Mouse (Mus musculus): ENCODE measurements around the gene Nupr1l. TPM values are rescaled to one million over a fixed set of nuclear protein-coding genes. Genes with fewer than 3 reads are reported as not detected.

The Nupr1l gene
- polyA plus RNA-seq, 2 experiments = 3.1 to 4.5 TPM

- WGBS = 74% methylated on average over 2 of the region's 2 CpGs
- H3K4me2 ChIP-seq (replicated peaks; ENCODE audit: low read depth, low read length, severe bottlenecking) = no peak overlapping the region
- H3K4me3 ChIP-seq (replicated peaks; ENCODE audit: low read length) = no peak overlapping the region
- H3K9ac ChIP-seq (ENCODE audit: low read depth, low read length, severe bottlenecking) = no peak overlapping the region
- no peak for TF ChIP-seq POLR2A (IDR thresholded peaks at IDR 0.05; ENCODE audit: borderline replicate concordance, extremely low read depth, insufficient read depth, insufficient read length)
- H3K27ac ChIP-seq (replicated peaks; ENCODE audit: low read depth, low read length) = no peak overlapping the region
- DNase-seq (ENCODE audit: low spot score) (no peak), ATAC-seq (ENCODE audit: low FRiP score, low read depth) (no peak)
- no peaks in the 10 kb centered on the region for H3K4me1 ChIP-seq (ENCODE audit: control insufficient read depth, insufficient read depth, low read length)
- no peaks in the 10 kb centered on the region for H3K27me3 ChIP-seq (ENCODE audit: control insufficient read depth, insufficient read depth, low read length)
- no peaks in the 10 kb centered on the region for H3K36me3 ChIP-seq (ENCODE audit: control insufficient read depth, insufficient read depth, low read length)
- H3K9me3 ChIP-seq (ENCODE audit: control insufficient read depth, low read length) = no peaks in the 10 kb centered on the region
Measured at GRCm38 (mm10) chr5:129871238-129871637, 37.1 kb upstream of the Nupr1l start.

GRCm38 (mm10) chr5:129873942-129874341 lies 34.4 kb upstream of the Nupr1l start:
- H3K9ac ChIP-seq (ENCODE audit: low read depth, low read length, severe bottlenecking) = no peak overlapping the region
- H3K4me2 ChIP-seq (replicated peaks; ENCODE audit: low read depth, low read length, severe bottlenecking) = no peak overlapping the region
- DNase-seq (ENCODE audit: low spot score) (no peak), ATAC-seq (ENCODE audit: low FRiP score, low read depth) (no peak)
- H3K4me3 ChIP-seq (replicated peaks; ENCODE audit: low read length) = no peak overlapping the region
- H3K36me3 ChIP-seq (ENCODE audit: control insufficient read depth, insufficient read depth, low read length) = no peaks in the 10 kb centered on the region
- H3K9me3 ChIP-seq (ENCODE audit: control insufficient read depth, low read length) = no peaks in the 10 kb centered on the region
- H3K4me1 ChIP-seq (ENCODE audit: control insufficient read depth, insufficient read depth, low read length) = no peaks in the 10 kb centered on the region
- no peak for TF ChIP-seq POLR2A (IDR thresholded peaks at IDR 0.05; ENCODE audit: borderline replicate concordance, extremely low read depth, insufficient read depth, insufficient read length)
- no peak overlapping the region for H3K27ac ChIP-seq (replicated peaks; ENCODE audit: low read depth, low read length)
- 86% methylated on average over 12 of the region's 12 CpGs for WGBS
- no peaks in the 10 kb centered on the region for H3K27me3 ChIP-seq (ENCODE audit: control insufficient read depth, insufficient read depth, low read length)

GRCm38 (mm10) chr5:129875098-129875497 lies 33.2 kb upstream of the Nupr1l start:
- WGBS = 81% methylated on average over 11 of the region's 11 CpGs
- no peaks in the 10 kb centered on the region for H3K27me3 ChIP-seq (ENCODE audit: control insufficient read depth, insufficient read depth, low read length)
- DNase-seq (ENCODE audit: low spot score) = no peak
- TF ChIP-seq POLR2A (IDR thresholded peaks at IDR 0.05; ENCODE audit: borderline replicate concordance, extremely low read depth, insufficient read depth, insufficient read length) = no peak
- ATAC-seq (ENCODE audit: low FRiP score, low read depth) = no peak
- H3K4me1 ChIP-seq (ENCODE audit: control insufficient read depth, insufficient read depth, low read length) = no peaks in the 10 kb centered on the region
- H3K4me2 ChIP-seq (replicated peaks; ENCODE audit: low read depth, low read length, severe bottlenecking) = no peak overlapping the region
- H3K36me3 ChIP-seq (ENCODE audit: control insufficient read depth, insufficient read depth, low read length) = peaks cover 2% of the 10 kb centered on the region
- no peak overlapping the region for H3K4me3 ChIP-seq (replicated peaks; ENCODE audit: low read length)
- no peak overlapping the region for H3K27ac ChIP-seq (replicated peaks; ENCODE audit: low read depth, low read length)
- H3K9me3 ChIP-seq (ENCODE audit: control insufficient read depth, low read length) = no peaks in the 10 kb centered on the region
- H3K9ac ChIP-seq (ENCODE audit: low read depth, low read length, severe bottlenecking) = no peak overlapping the region

GRCm38 (mm10) chr5:129877731-129878455 lies 30.4 kb upstream of the Nupr1l start:
- Histone ChIP-seq H3K4me2 (replicated peaks; ENCODE audit: low read depth, low read length, severe bottlenecking) (no peak overlapping the region), H3K9ac (ENCODE audit: low read depth, low read length, severe bottlenecking) (no peak overlapping the region), H3K27ac (replicated peaks; ENCODE audit: low read depth, low read length) (no peak overlapping the region), H3K36me3 (ENCODE audit: control insufficient read depth, insufficient read depth, low read length) (peaks cover 21% of the 10 kb centered on the region), H3K4me3 (replicated peaks; ENCODE audit: low read length) (no peak overlapping the region), H3K9me3 (ENCODE audit: control insufficient read depth, low read length) (no peaks in the 10 kb centered on the region), H3K27me3 (ENCODE audit: control insufficient read depth, insufficient read depth, low read length) (no peaks in the 10 kb centered on the region), H3K4me1 (ENCODE audit: control insufficient read depth, insufficient read depth, low read length) (no peaks in the 10 kb centered on the region)
- TF ChIP-seq POLR2A (IDR thresholded peaks at IDR 0.05; ENCODE audit: borderline replicate concordance, extremely low read depth, insufficient read depth, insufficient read length) = no peak
- WGBS = 73% methylated on average over 9 of the region's 9 CpGs
- no peak for ATAC-seq (ENCODE audit: low FRiP score, low read depth)
- DNase-seq (ENCODE audit: low spot score) = no peak

GRCm38 (mm10) chr5:129878946-129879345 lies 29.4 kb upstream of the Nupr1l start:
- Histone ChIP-seq H3K27ac (replicated peaks; ENCODE audit: low read depth, low read length) (no peak overlapping the region), H3K27me3 (ENCODE audit: control insufficient read depth, insufficient read depth, low read length) (no peaks in the 10 kb centered on the region), H3K9ac (ENCODE audit: low read depth, low read length, severe bottlenecking) (no peak overlapping the region), H3K4me2 (replicated peaks; ENCODE audit: low read depth, low read length, severe bottlenecking) (no peak overlapping the region), H3K9me3 (ENCODE audit: control insufficient read depth, low read length) (no peaks in the 10 kb centered on the region), H3K4me1 (ENCODE audit: control insufficient read depth, insufficient read depth, low read length) (no peaks in the 10 kb centered on the region), H3K4me3 (replicated peaks; ENCODE audit: low read length) (no peak overlapping the region), H3K36me3 (ENCODE audit: control insufficient read depth, insufficient read depth, low read length) (peaks cover 29% of the 10 kb centered on the region)
- ATAC-seq (ENCODE audit: low FRiP score, low read depth) (no peak), DNase-seq (ENCODE audit: low spot score) (peak; percentile 37)
- WGBS = 46% methylated on average over 2 of the region's 2 CpGs
- TF ChIP-seq POLR2A (IDR thresholded peaks at IDR 0.05; ENCODE audit: borderline replicate concordance, extremely low read depth, insufficient read depth, insufficient read length) = no peak

Data from limb, embryonic 14.5 days (tissue).